Mouse (Mus musculus) testis, adult 2 months (tissue): ENCODE results near the gene Hoxc13.

ENCODE experiments used
- CTCF ChIP-seq: fragments of 200-500 bp; IDR thresholded peaks from 2 replicates; pipeline ENCODE4 v1.5.1; 2012; ENCODE audit warnings: low read depth, mild to moderate bottlenecking, inconsistent platforms, low read length, moderate library complexity; ENCODE audit not compliant: control insufficient read depth, insufficient read depth, insufficient replicate concordance
- POLR2A ChIP-seq: fragments of 200-500 bp; IDR thresholded peaks from 2 replicates; pipeline ENCODE4 v1.6.1; 2012; ENCODE audit warnings: low read depth, mild to moderate bottlenecking, inconsistent platforms, low read length, moderate library complexity; ENCODE audit not compliant: control insufficient read depth

DNA sequence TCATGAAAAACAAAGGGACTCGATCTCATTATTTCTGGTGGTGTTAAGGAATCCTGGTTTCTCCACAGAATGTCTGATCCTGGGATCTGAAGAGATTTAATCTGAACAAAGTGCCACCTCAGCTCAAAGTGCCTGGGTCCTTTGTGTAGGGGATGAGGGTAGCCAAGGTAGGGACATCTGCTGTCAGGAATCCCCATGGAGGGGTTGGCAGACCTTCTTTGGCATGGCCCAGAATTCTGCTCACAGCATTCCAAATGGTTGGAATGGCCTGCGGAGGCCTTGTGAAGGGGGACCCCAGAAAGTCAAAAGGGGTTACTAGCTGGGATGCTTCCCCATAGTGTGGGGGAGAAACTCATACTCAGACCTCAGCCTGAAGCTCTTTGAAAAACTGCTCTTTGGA lies 27.9 kb downstream of the Hoxc13 start:
- TF ChIP-seq POLR2A (no peak), CTCF (no peak)
